21 mouse cellular contexts compared by ENCODE assay signal in the genomic region with DNA sequence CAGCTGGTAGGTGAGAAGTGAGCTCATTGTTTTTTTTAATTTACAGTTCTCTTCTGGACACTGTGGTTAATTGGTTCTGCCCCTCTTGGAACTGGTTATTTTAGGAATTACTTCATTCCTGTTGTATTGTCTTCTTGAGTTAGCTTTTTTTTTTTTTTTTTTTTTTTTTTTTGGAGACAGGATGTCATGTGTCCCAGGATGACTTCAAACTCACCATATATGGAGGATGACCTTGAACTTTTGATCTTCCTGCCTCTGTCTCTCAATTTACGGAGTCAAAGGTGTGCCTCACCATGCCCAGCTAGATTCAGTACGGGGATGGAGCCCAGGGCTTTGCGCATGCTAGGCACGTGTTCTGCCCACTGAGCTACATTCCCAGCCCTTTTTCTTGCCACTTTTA. TPM values are rescaled to one million over a fixed set of nuclear protein-coding genes. Genes with fewer than 3 reads are reported as not detected.
DNase-seq lines count a peak whose midpoint lies in the region; TF ChIP-seq lines count a peak whose summit lies in the region.
"Had no signal": no experiment of that assay in that cellular context is flagged by ENCODE, and none has a peak within 500 bp of the region (broad histone marks: within the 10 kb centered on the region; RNA-seq: fewer than 3 reads in every experiment).

No protein-coding gene starts in this region.

- no peak overlapping the region for H3K9ac ChIP-seq in ES-E14 (ENCODE audit: insufficient read depth, low read depth, low read length, poor library complexity, severe bottlenecking)
- H3K9ac ChIP-seq: forebrain, embryonic 15.5 days; hindbrain, embryonic 12.5 days had no signal

- H3K4me3 ChIP-seq in ES-E14 (ENCODE audit: insufficient read depth in 1 of 2, low read depth in 1 of 2, low read length in 2 of 2, poor library complexity in 1 of 2, severe bottlenecking in 1 of 2): no peak overlapping the region
- H3K4me3 ChIP-seq in brown adipose tissue, adult 24 weeks (ENCODE audit: insufficient read depth, low read depth, low read length): no peak overlapping the region
- H3K4me3 ChIP-seq: forebrain, embryonic 15.5 days; hindbrain, embryonic 12.5 days had no signal

- H3K27ac ChIP-seq in ES-E14 (ENCODE audit: insufficient read depth, low read depth, low read length, poor library complexity, severe bottlenecking): no peak overlapping the region
- peak overlapping the region; percentile 78 for H3K27ac ChIP-seq in brown adipose tissue, adult 24 weeks (replicated peaks; ENCODE audit: low read depth, low read length)
- H3K27ac ChIP-seq: forebrain, embryonic 15.5 days; hindbrain, embryonic 12.5 days had no signal

- peak; percentile 79 for DNase-seq in heart, adult 11 months
- DNase-seq in heart, adult 18-20 months: no peak
- DNase-seq in 416B (ENCODE audit: low read depth) (peak; percentile 57), ES-E14 (ENCODE audit: low read depth, low spot score) (no peak)
- no peak for DNase-seq in layer of hippocampus, adult 9-11 months
- DNase-seq in urinary bladder, postnatal 25 days (ENCODE audit: low spot score): no peak
- DNase-seq: adrenal gland, adult 8-10 months; cerebellum, adult 18-20 months; cerebellum, adult 9-11 months; gastrocnemius, postnatal 10 days; heart, postnatal 10 days; heart, postnatal 4 days had no signal

- no peaks in the 10 kb centered on the region for H3K36me3 ChIP-seq in ES-E14 (ENCODE audit: control insufficient read depth, insufficient read depth, low read length, poor library complexity, severe bottlenecking)
- H3K36me3 ChIP-seq: forebrain, embryonic 15.5 days; hindbrain, embryonic 12.5 days had no signal

- no peaks in the 10 kb centered on the region for H3K9me3 ChIP-seq in ES-E14 (ENCODE audit: control insufficient read depth, insufficient read depth, low read depth, low read length)
- H3K9me3 ChIP-seq: forebrain, embryonic 15.5 days; hindbrain, embryonic 12.5 days had no signal

- peaks cover 0 to 7% of the 10 kb centered on the region in 2 experiments; a peak in 2 of 4 replicates for H3K4me1 ChIP-seq in ES-E14 (ENCODE audit: control insufficient read depth in 2 of 2, insufficient read depth in 2 of 2, low read length in 2 of 2, poor library complexity in 1 of 2)
- H3K4me1 ChIP-seq in brown adipose tissue, adult 24 weeks (ENCODE audit: control insufficient read depth, insufficient read depth, insufficient read length, low read length): peaks cover 10% of the 10 kb centered on the region

- in situ Hi-C loops in ES-E14 (cut with MboI; ENCODE audit: low sequenced_read_pairs in 2 of 2, unreplicated experiment in 2 of 2): no loop called here

TF ChIP-seq in ES-E14, 5 proteins besides CTCF, POLR2A, EP300 and RAD21:
- TF ChIP-seq ZC3H11A (IDR thresholded peaks at IDR 0.05; ENCODE audit: borderline replicate concordance, low read depth, low read length) (no peak), ZNF384 (IDR thresholded peaks at IDR 0.05; ENCODE audit: low read depth, low read length) (peak; percentile 80), HCFC1 (IDR thresholded peaks at IDR 0.05; ENCODE audit: borderline replicate concordance, insufficient read depth, low read length) (no peak), MAFK (IDR thresholded peaks at IDR 0.05; ENCODE audit: insufficient read depth, low read depth, low read length) (no peak), CHD2 (IDR thresholded peaks at IDR 0.05; ENCODE audit: low read depth, low read length) (no peak)

RNA-seq across cellular contexts. Expression of a gene that starts 4.3 kb away (rescaled TPM):
- 1 to 10 TPM; 6.1 to 6.9 TPM for total RNA-seq in heart, adult 18-20 months (2021)
- total RNA-seq in ES-E14 (2012; rRNA removed): 58.0 and 91.2 TPM in 2 replicates
- polyA plus RNA-seq in brown adipose tissue, adult 24 weeks (2012; ENCODE audit: insufficient read depth, insufficient read length, missing spikeins): 5.6 and 8.2 TPM in 2 replicates

RNA-seq across cellular contexts. Expression of a gene that starts 22.7 kb away (rescaled TPM):
- not detected for total RNA-seq in heart, adult 18-20 months (2021)
- total RNA-seq in ES-E14 (2012; rRNA removed): 0.18 TPM in 1 of 2 replicates, not detected in the other
- not detected in 2 replicates for polyA plus RNA-seq in brown adipose tissue, adult 24 weeks (2012; ENCODE audit: insufficient read depth, insufficient read length, missing spikeins)
- total RNA-seq: adrenal gland, adult 8-10 months; gastrocnemius, postnatal 10 days; gastrocnemius, postnatal 4 days; heart, postnatal 10 days; heart, postnatal 4 days had no signal
- polyA plus RNA-seq: forebrain, embryonic 11.5 days; forebrain, embryonic 15.5 days; frontal cortex, adult 2 months; heart, embryonic 14.5 days; inflammation-experienced regulatory T-cells, adult 6 months; Patski had no signal

RNA-seq across cellular contexts. Expression of a gene that starts 27.9 kb away (rescaled TPM):
- under 1 TPM; 0.10 to 0.23 TPM for total RNA-seq in heart, adult 18-20 months (2021)
- 46.1 and 57.3 TPM in 2 replicates for total RNA-seq in ES-E14 (2012; rRNA removed)
- not detected in 2 replicates for polyA plus RNA-seq in brown adipose tissue, adult 24 weeks (2012; ENCODE audit: insufficient read depth, insufficient read length, missing spikeins)

RNA-seq across cellular contexts. Expression of a gene that starts 28.1 kb away (rescaled TPM):
- total RNA-seq in heart, adult 18-20 months (2021): 10 to 100 TPM; 60.9 to 62.7 TPM
- total RNA-seq in ES-E14 (2012; rRNA removed): 37.2 and 56.3 TPM in 2 replicates
- polyA plus RNA-seq in brown adipose tissue, adult 24 weeks (2012; ENCODE audit: insufficient read depth, insufficient read length, missing spikeins): 138 and 145 TPM in 2 replicates

RNA-seq across cellular contexts. Expression of a gene that starts 52.1 kb away (rescaled TPM):
- 10 to 100 TPM; 32.0 to 32.6 TPM for total RNA-seq in heart, adult 18-20 months (2021)
- total RNA-seq in ES-E14 (2012; rRNA removed): 215 and 282 TPM in 2 replicates
- polyA plus RNA-seq in brown adipose tissue, adult 24 weeks (2012; ENCODE audit: insufficient read depth, insufficient read length, missing spikeins): 60.1 and 63.6 TPM in 2 replicates

Comparison
In these comparisons a context has a peak if more than half of its experiments do, and no peak if none do; other contexts are left out.
1. DNase-seq: peak in heart, adult 11 months (single experiment) and 416B (single experiment); none in heart, adult 18-20 months (0 of 2), ES-E14 (single experiment), layer of hippocampus, adult 9-11 months (single experiment) and urinary bladder, postnatal 25 days (single experiment).
2. RNA of a gene that starts 27.9 kb away (total RNA-seq): 46.1 to 57.3 TPM in ES-E14; 0.10 to 0.23 TPM in heart, adult 18-20 months; every median in the first group is over 10 times any median in the second.